Mouse (Mus musculus): ENCODE measurements around the gene Iqcf6.

GRCm38 (mm10) chr9:106638154-106638553, 11.8 kb downstream of the Iqcf6 start:
- TF ChIP-seq POLR2A (IDR thresholded peaks at IDR 0.05; ENCODE audit: control insufficient read depth, extremely low read depth, insufficient read depth, low read length, poor library complexity) (no peak), CTCF (IDR thresholded peaks at IDR 0.05; ENCODE audit: borderline replicate concordance, control insufficient read depth, extremely low read depth, insufficient read depth, low read length, poor library complexity) (no peak)

All from thymus, adult 2 months (tissue).